20 mouse cellular contexts compared by ENCODE assay signal in the genomic region with DNA sequence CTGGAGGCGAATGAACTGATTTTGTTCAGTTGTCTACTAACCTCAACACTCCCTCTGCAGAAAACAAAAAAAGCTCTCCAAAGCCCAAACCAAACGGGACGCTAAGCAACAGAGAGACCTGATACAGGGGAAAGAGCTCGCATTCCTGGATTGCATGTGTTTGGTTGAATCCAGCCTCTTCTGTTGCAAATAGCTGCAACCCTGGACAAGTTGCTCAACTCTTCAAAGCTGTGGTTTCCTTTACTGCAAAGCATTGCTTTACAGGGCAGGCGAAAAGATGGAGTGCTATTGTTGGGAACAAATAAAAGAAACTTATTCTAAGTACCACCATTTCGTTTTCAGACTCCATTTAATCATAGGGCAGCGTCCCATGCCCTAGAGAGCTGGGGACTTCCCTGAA. TPM values are rescaled to one million over a fixed set of nuclear protein-coding genes. Genes with fewer than 3 reads are reported as not detected.
"Had no signal": no experiment of that assay in that cellular context is flagged by ENCODE, and none has a peak within 500 bp of the region (broad histone marks: within the 10 kb centered on the region; RNA-seq: fewer than 3 reads in every experiment).

No protein-coding gene starts in this region.

- DNase-seq: kidney, adult 11 months; kidney, adult 8-10 months; kidney, postnatal 14 days; kidney, postnatal 4 days; liver, embryonic 13.5 days; lung, adult 2 months; lung, postnatal 14 days; lung, postnatal 4 days; thymus, adult 2 months; thymus, postnatal 14 days; thymus, postnatal 4 days had no signal

- ATAC-seq: midbrain, embryonic 13.5 days; midbrain, embryonic 16.5 days had no signal

- H3K27ac ChIP-seq: liver, embryonic 13.5 days; midbrain, embryonic 10.5 days; midbrain, embryonic 13.5 days had no signal

- H3K4me2 ChIP-seq: liver, embryonic 13.5 days; midbrain, embryonic 13.5 days had no signal

- H3K9me3 ChIP-seq: liver, embryonic 13.5 days; megakaryocyte, embryonic 14.5 days; midbrain, embryonic 10.5 days; midbrain, embryonic 13.5 days had no signal

- H3K4me3 ChIP-seq: liver, embryonic 13.5 days; megakaryocyte, embryonic 14.5 days; midbrain, embryonic 10.5 days; midbrain, embryonic 13.5 days had no signal

- H3K9ac ChIP-seq: liver, embryonic 13.5 days; midbrain, embryonic 13.5 days had no signal

- H3K4me1 ChIP-seq: midbrain, embryonic 10.5 days; midbrain, embryonic 13.5 days had no signal

RNA-seq across cellular contexts. Expression of a gene that starts 21.1 kb away (rescaled TPM):
- total RNA-seq: layer of hippocampus, adult 18-20 months; left cerebral cortex, adult 18-20 months; left cerebral cortex, postnatal 36 days had no signal

RNA-seq across cellular contexts. Expression of a gene that starts 23.4 kb away (rescaled TPM):
- polyA plus RNA-seq: neural tube, embryonic 14.5 days; testis, adult 2 months had no signal
